Mouse (Mus musculus) neural tube, embryonic 13.5 days (tissue): Measurements from ENCODE around the gene Macrod2. TPM values are rescaled to one million over a fixed set of nuclear protein-coding genes. Genes with fewer than 3 reads are reported as not detected.

Experiments used
- ATAC-seq: fragments of 200-750 bp; cut with Nextera tagmentation; 2 replicates; pipeline ENCODE4 v1.8.0; 2017; ENCODE audit warnings: low read depth, mild to moderate bottlenecking, moderate TSS enrichment, moderate library complexity
- H3K27ac ChIP-seq: fragments of 300-500 bp; sonication (generic); replicated peaks from 2 replicates; pipeline ENCODE4 v1.5.1; 2015; ENCODE audit warnings: moderate library complexity, mild to moderate bottlenecking, inconsistent platforms
- H3K27me3 ChIP-seq: fragments of 300-500 bp; sonication (generic); 2 replicates; pipeline ENCODE4 v1.6.1; 2015; ENCODE audit warnings: mild to moderate bottlenecking, inconsistent platforms
- H3K36me3 ChIP-seq: fragments of 300-500 bp; sonication (generic); 2 replicates; pipeline ENCODE4 v1.6.1; 2015; ENCODE audit warnings: mild to moderate bottlenecking, inconsistent platforms
- H3K4me1 ChIP-seq: fragments of 300-500 bp; sonication (generic); replicated peaks from 2 replicates; pipeline ENCODE4 v1.6.1; 2015; ENCODE audit warnings: inconsistent platforms
- H3K4me2 ChIP-seq: fragments of 300-500 bp; sonication (generic); 2 replicates; pipeline ENCODE4 v1.6.1; 2015; ENCODE audit warnings: inconsistent platforms, mild to moderate bottlenecking, moderate library complexity
- H3K4me3 ChIP-seq: fragments of 300-500 bp; sonication (generic); 2 replicates; pipeline ENCODE4 v1.5.1; 2015; ENCODE audit warnings: mild to moderate bottlenecking, inconsistent platforms
- H3K9ac ChIP-seq: fragments of 300-500 bp; sonication (generic); 2 replicates; pipeline ENCODE4 v1.6.1; 2015; ENCODE audit warnings: moderate library complexity, mild to moderate bottlenecking, inconsistent platforms
- H3K9me3 ChIP-seq: fragments of 300-500 bp; sonication (generic); 2 replicates; pipeline ENCODE4 v1.6.1; 2016; ENCODE audit warnings: inconsistent platforms
- WGBS: fragments of 180-500 bp; shearing (Covaris S2); methylation state at CpG from one replicate; pipeline ENCODE4 v1.1.7; 2015; 5-methylcytosine and 5-hydroxymethylcytosine counted together
- polyA plus RNA-seq: library from polyadenylated mRNA; unstranded; fragments of >200 nt; fragmentation: Nextera tagmentation; extraction: Ambion mirVana; gene quantifications from 2 replicates; pipeline ENCODE4 v1.2.1, GENCODE M21; 2015

Macrod2 gene
- polyA plus RNA-seq, 1 experiment from 2014 or later, result 78.9 TPM

DNA sequence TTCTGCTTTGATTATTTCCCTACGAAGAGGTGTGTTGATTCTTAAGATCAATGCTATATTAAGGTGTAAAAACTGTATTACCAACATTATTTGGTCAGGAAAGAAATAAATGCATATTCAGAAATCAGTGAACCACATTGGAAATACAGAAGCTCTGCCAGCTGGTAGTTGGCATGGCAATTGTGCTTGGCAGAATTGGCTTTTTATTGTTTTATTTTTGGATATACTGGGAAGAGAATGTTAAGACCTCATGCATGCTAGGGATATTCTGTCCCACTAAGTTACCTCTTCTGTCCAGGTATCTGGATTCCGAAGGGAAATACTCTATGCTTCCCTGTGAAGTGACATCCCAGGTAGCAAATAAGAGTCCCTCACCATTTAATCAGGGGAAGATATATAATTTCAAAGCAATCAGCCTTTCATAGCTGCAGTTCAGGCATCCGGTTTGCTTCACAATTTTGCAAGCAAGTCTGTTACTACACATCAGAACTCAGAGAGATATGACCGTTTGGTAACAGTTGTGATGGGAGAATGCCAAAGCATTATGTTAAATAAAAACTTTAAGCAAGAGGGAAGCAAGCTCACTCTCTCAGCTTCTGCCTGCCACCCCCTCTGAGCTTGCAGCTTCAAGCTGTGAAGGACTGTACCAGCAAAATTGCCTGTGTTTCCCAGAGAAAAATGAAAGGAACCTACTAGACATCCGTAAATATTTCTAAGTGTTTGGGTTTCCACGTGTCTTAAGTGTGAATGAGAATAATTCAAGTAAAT, 1449.5 kb downstream of the Macrod2 start:
- Histone ChIP-seq H3K4me1 (no peaks in the 10 kb centered on the region), H3K27me3 (no peaks in the 10 kb centered on the region), H3K4me2 (no peak overlapping the region), H3K9me3 (no peaks in the 10 kb centered on the region), H3K27ac (no peak overlapping the region), H3K9ac (no peak overlapping the region), H3K4me3 (no peak overlapping the region), H3K36me3 (no peaks in the 10 kb centered on the region)
- no peak for ATAC-seq
- WGBS, result 75% methylated on average over 6 of the region's 6 CpGs

GRCm38 (mm10) chr2:141859220-141859619, 1464.1 kb downstream of the Macrod2 start:
- Histone ChIP-seq H3K4me3 (no peak overlapping the region), H3K9me3 (no peaks in the 10 kb centered on the region), H3K4me1 (0 out of 2 replicates have a peak, but pooled peaks cover 9% of the 10 kb centered on the region), H3K9ac (no peak overlapping the region), H3K36me3 (no peaks in the 10 kb centered on the region), H3K27me3 (no peaks in the 10 kb centered on the region), H3K4me2 (no peak overlapping the region), H3K27ac (no peak overlapping the region)
- 17% methylated on average over 2 of the region's 2 CpGs for WGBS
- ATAC-seq, result 0 out of 2 replicates have a peak, but pooled peaks have one; percentile 50

GRCm38 (mm10) chr2:141861679-141862268, 1466.7 kb downstream of the Macrod2 start:
- WGBS, result 82% methylated on average over 6 of the region's 6 CpGs
- Histone ChIP-seq H3K36me3 (no peaks in the 10 kb centered on the region), H3K27ac (no peak overlapping the region), H3K9me3 (no peaks in the 10 kb centered on the region), H3K9ac (no peak overlapping the region), H3K4me1 (0 out of 2 replicates have a peak, but pooled peaks cover 9% of the 10 kb centered on the region), H3K27me3 (no peaks in the 10 kb centered on the region), H3K4me3 (no peak overlapping the region), H3K4me2 (no peak overlapping the region)
- ATAC-seq, result no peak

DNA sequence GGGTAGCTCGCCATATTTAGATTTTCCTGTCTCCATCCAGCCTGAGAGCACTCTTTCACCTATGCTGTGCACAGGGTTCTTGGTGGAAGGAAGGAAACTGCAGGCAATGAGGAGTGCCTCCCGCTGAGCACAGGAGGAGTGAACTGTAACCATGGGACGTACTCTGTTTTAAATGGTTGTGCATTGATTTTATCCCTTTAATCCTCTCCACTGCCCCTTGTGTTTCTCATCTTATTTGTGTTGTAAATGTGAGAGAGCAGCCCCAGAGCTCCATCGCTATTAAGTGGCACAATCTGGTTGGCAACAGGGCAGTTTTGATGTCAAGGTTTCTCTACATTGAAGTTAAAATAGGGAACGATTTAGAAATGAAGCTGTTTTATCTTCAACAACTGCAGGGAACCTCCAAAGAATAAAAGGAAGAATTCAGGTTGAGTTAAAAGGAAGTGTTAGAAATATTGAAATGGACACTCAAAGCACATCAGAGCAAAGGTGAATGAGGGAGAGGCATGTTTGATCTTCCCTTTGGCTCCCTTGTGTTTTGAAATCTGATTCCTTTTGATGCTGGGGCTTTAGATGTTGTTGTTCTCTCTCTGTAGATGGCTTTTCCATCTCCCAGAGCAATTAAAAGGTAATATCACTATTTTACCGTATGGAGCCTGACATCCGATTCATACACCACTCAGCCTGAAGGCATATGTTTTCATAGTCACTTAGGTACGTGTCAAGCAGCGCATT, 1467.6 kb downstream of the Macrod2 start:
- no peak overlapping the region for H3K4me2 ChIP-seq
- no peak overlapping the region for H3K27ac ChIP-seq
- H3K9me3 ChIP-seq, result no peaks in the 10 kb centered on the region
- H3K27me3 ChIP-seq, result no peaks in the 10 kb centered on the region
- no peak for ATAC-seq
- H3K4me1 ChIP-seq, result 0 out of 2 replicates have a peak, but pooled peaks cover 9% of the 10 kb centered on the region
- H3K36me3 ChIP-seq, result no peaks in the 10 kb centered on the region
- 49% methylated on average over 9 of the region's 9 CpGs for WGBS
- no peak overlapping the region for H3K9ac ChIP-seq
- H3K4me3 ChIP-seq, result no peak overlapping the region

- Histone ChIP-seq H3K27me3 (no peaks in the 10 kb centered on the region), H3K27ac (no peak overlapping the region), H3K9ac (no peak overlapping the region), H3K36me3 (no peaks in the 10 kb centered on the region), H3K9me3 (no peaks in the 10 kb centered on the region), H3K4me3 (no peak overlapping the region), H3K4me1 (0 out of 2 replicates have a peak, but pooled peaks cover 9% of the 10 kb centered on the region), H3K4me2 (no peak overlapping the region)
- 85% methylated on average over 2 of the region's 2 CpGs for WGBS
- ATAC-seq, result no peak
Observed at GRCm38 (mm10) chr2:141863628-141864165, 1468.6 kb downstream of the Macrod2 start.

DNA sequence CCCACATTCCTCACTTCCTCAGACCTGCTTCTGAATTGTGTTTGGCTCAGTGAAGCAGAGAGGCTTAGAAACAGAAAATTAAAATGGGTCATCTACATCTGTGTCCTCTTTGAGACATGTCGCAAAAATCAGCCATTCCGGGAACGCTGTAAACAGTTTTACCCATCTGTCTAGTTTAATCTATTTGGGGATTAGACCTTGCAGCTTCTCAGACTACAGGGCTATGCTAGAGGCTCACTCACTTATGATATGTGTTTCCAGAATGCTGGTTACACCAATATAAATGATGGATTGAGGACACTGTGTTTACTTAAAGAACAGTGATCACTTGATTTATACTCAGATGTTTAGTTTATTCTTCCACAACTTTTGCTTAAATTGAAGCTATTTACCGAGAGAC, 1475.8 kb downstream of the Macrod2 start:
- Histone ChIP-seq H3K9ac (no peak overlapping the region), H3K36me3 (no peaks in the 10 kb centered on the region), H3K4me1 (no peaks in the 10 kb centered on the region), H3K4me2 (no peak overlapping the region), H3K27ac (no peak overlapping the region), H3K27me3 (no peaks in the 10 kb centered on the region), H3K9me3 (no peaks in the 10 kb centered on the region), H3K4me3 (no peak overlapping the region)
- no peak for ATAC-seq
- 83% methylated on average over 4 of the region's 4 CpGs for WGBS

- no peaks in the 10 kb centered on the region for H3K27me3 ChIP-seq
- 50% methylated on average over 10 of the region's 10 CpGs for WGBS
Observed at GRCm38 (mm10) chr2:141876155-141876851, 1481.2 kb downstream of the Macrod2 start.

DNA sequence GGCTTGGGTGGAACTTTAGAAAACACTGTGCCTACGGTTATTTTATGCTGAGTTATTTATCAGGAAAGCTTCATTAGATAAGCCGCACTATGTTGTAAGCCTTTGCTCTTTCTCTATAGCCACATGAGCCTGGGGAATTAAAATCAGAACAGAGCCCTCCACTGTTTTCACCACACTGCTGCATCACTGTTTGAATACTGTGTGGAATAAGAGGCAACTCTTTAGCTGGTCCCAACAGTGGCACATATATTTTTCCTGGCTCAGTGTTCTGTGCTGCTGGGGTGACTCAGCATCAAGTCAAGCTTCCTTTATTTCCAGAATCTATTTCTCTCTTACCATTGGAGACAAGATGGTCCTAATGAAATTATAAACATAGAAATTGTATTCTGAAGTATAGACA, 1481.8 kb downstream of the Macrod2 start:
- 79% methylated on average over 2 of the region's 2 CpGs for WGBS

More at GRCm38 (mm10) chr2:141876155-141876851, 1481.2 kb downstream of the Macrod2 start:
- no peaks in the 10 kb centered on the region for H3K36me3 ChIP-seq
- H3K4me3 ChIP-seq, result no peak overlapping the region
- no peak overlapping the region for H3K4me2 ChIP-seq
- H3K27ac ChIP-seq, result no peak overlapping the region
- no peaks in the 10 kb centered on the region for H3K9me3 ChIP-seq
- H3K9ac ChIP-seq, result no peak overlapping the region
- 0 out of 2 replicates have a peak, but pooled peaks cover 6% of the 10 kb centered on the region for H3K4me1 ChIP-seq
- ATAC-seq, result no peak

DNA sequence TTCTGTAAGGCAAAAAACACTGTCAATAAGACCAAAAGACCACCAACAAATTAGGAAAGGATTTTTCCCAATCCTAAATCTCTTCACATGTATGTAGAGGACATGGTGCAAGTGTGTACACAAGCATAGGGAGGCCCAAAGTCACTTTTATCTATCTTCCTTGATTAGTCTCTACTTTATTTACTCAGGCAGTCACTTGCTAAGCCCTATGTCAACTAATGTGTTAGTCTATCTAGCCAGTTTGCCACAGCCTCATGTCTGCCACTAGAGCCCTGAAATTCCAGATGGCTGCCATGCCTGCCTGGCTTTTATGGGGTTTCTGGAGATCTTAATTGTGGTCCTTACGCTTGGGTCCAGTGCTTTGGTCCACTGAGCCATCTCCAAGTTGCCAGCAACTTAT, 1483.4 kb downstream of the Macrod2 start:
- Histone ChIP-seq H3K4me3 (no peak overlapping the region), H3K9me3 (no peaks in the 10 kb centered on the region), H3K27me3 (no peaks in the 10 kb centered on the region), H3K4me1 (peaks cover 10% of the 10 kb centered on the region; the same call in 1 of the 2 replicates), H3K27ac (no peak overlapping the region), H3K4me2 (no peak overlapping the region), H3K9ac (no peak overlapping the region), H3K36me3 (no peaks in the 10 kb centered on the region)
- 79% methylated on average over 1 of the region's 1 CpGs for WGBS
- no peak for ATAC-seq

More for the DNA sequence above, 1481.8 kb downstream of the Macrod2 start:
- Histone ChIP-seq H3K4me3 (no peak overlapping the region), H3K9me3 (no peaks in the 10 kb centered on the region), H3K4me2 (no peak overlapping the region), H3K27me3 (no peaks in the 10 kb centered on the region), H3K9ac (no peak overlapping the region), H3K36me3 (no peaks in the 10 kb centered on the region), H3K27ac (no peak overlapping the region), H3K4me1 (peaks cover 10% of the 10 kb centered on the region; the same call in 1 of the 2 replicates)
- ATAC-seq, result 0 out of 2 replicates have a peak, but pooled peaks have one; percentile 19

DNA sequence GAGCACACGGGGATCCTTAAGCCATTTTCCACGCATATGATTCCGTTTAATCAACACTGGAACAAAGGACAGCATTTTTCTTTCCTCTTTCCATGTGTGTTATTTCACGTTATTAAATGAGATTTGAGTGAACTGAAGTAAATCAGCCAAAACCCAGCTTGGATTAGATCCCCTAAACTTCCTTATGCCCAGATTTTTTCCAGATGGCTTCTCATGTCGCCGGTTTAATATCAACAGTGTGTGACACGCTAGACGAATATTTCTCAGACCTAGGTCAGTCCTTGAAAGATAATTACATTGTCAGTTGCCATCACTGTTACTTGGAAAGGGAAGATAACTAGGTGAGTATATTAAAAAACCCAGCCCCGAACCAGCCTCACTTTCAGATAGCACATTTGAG, 1484.6 kb downstream of the Macrod2 start:
- Histone ChIP-seq H3K4me3 (no peak overlapping the region), H3K4me1 (peaks cover 10% of the 10 kb centered on the region; the same call in 1 of the 2 replicates), H3K27ac (peak overlapping the region; percentile 24; the same call in 1 of the 2 replicates), H3K4me2 (no peak overlapping the region), H3K9ac (no peak overlapping the region), H3K27me3 (no peaks in the 10 kb centered on the region), H3K36me3 (no peaks in the 10 kb centered on the region), H3K9me3 (no peaks in the 10 kb centered on the region)
- WGBS, result 67% methylated on average over 9 of the region's 9 CpGs
- no peak for ATAC-seq

DNA sequence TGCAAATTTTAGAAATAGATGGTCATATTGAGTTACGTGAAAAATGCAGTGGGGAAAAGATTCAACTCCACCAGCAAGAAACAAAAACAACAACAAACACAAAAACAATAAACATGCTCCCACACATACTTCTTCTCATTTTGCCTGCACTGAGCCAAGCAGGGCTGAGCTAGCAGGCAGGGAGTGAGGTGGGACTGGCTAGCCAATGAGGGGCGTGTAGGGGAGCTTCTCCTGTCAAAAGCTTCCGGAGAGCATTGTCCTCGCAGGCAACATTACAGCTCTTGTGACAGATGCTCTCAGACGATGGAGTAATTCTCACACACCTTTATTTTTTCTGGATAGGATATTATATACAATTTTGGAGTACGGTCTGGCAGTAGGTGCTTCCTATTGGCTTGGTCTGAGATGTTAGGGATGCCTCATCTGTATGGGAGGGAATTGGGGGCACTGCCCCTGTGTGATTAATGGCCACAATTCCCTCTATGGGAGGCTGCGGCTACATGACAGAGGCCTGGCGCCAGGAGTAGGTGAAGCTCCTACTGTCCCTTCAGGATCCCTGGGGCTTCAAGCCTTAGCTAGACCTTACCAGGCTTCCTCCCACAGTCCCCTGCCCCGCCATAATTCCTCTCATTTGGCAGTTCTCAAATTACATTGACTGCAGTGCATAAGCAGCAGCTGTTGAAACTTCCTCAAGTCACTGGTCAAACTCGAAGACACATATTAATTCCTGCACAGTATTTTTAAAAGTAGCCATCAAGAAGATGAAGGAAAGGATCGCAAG, 1491.8 kb downstream of the Macrod2 start:
- Histone ChIP-seq H3K4me1 (peaks cover 7% of the 10 kb centered on the region), H3K4me3 (no peak overlapping the region), H3K36me3 (no peaks in the 10 kb centered on the region), H3K4me2 (no peak overlapping the region), H3K27ac (no peak overlapping the region), H3K9ac (no peak overlapping the region), H3K9me3 (no peaks in the 10 kb centered on the region), H3K27me3 (no peaks in the 10 kb centered on the region)
- WGBS, result 53% methylated on average over 11 of the region's 11 CpGs
- ATAC-seq, result no peak
